In the genomic region with DNA sequence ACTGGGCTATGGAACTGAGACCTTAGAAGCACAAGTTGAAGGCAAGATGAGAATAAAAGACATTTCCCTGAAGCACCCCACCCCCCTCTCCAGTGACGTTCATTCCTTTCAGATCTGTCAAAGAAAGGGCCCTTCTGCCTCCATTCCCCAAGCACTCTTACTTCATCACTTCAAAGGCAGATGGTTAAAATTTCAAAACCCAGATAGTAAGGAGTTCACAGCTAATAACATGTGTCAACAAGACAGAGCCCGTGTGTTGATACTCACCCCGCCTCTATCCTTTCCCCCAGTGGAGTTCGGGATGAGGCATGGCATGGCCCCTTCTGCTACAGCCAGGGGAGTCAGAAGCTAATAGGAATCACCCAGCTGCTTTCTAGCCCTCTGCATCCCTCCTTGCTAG, we compare ENCODE assay signal across 16 mouse cellular contexts. TPM values are rescaled to one million over a fixed set of nuclear protein-coding genes. Genes with fewer than 3 reads are reported as not detected.
"Had no signal": no experiment of that assay in that cellular context is flagged by ENCODE, and none has a peak within 500 bp of the region (broad histone marks: within the 10 kb centered on the region; RNA-seq: fewer than 3 reads in every experiment).

No protein-coding gene starts in this region.

- H3K4me3 ChIP-seq: limb, embryonic 13.5 days; liver, embryonic 15.5 days; midbrain, embryonic 12.5 days had no signal

- H3K27ac ChIP-seq: kidney, postnatal 0 days; limb, embryonic 13.5 days; liver, embryonic 15.5 days; midbrain, embryonic 12.5 days had no signal

- H3K4me2 ChIP-seq: limb, embryonic 13.5 days; liver, embryonic 15.5 days; midbrain, embryonic 12.5 days had no signal

- H3K9ac ChIP-seq: limb, embryonic 13.5 days; liver, embryonic 15.5 days; midbrain, embryonic 12.5 days had no signal

- H3K9me3 ChIP-seq: limb, embryonic 13.5 days; liver, embryonic 15.5 days; midbrain, embryonic 12.5 days had no signal

- H3K27me3 ChIP-seq: limb, embryonic 13.5 days; liver, embryonic 15.5 days; midbrain, embryonic 12.5 days had no signal

- DNase-seq: kidney, adult 9 months; kidney, postnatal 36 days; left cerebral cortex, postnatal 4 days; right cerebral cortex, adult 18-20 months; right cerebral cortex, postnatal 25 days; thymus, postnatal 14 days had no signal

- ATAC-seq: intestine, postnatal 0 days; midbrain, embryonic 16.5 days had no signal

- H3K4me1 ChIP-seq: limb, embryonic 13.5 days; liver, embryonic 15.5 days; midbrain, embryonic 12.5 days had no signal

- H3K36me3 ChIP-seq: limb, embryonic 13.5 days; liver, embryonic 15.5 days; midbrain, embryonic 12.5 days had no signal

RNA-seq across cellular contexts. Expression of a gene that starts 31.5 kb away (rescaled TPM):
- total RNA-seq: liver, adult 2 months; megakaryocyte-erythroid progenitor cell, adult 5-6 weeks had no signal
- polyA plus RNA-seq: intestine, postnatal 0 days; limb, embryonic 13.5 days; liver, adult 2 months; liver, embryonic 15.5 days; neural tube, embryonic 14.5 days; small intestine, adult 2 months had no signal
